Mouse (Mus musculus) E14TG2a.4 (cell line): Measurements from ENCODE around the gene Ankrd13a.
"Not testable (repeated sequence)": the region's sequence is repeated elsewhere in the genome, so short reads cannot be mapped to it uniquely, and the experiment has no call there.

ENCODE experiments used
- H3K27me3 ChIP-seq: 2 replicates; pipeline ENCODE4 v1.6.1; 2014; ENCODE audit warnings: low read length, control low read depth; ENCODE audit not compliant: insufficient read depth
- H3K36me3 ChIP-seq: 2 replicates; pipeline ENCODE4 v1.6.1; 2014; ENCODE audit warnings: low read length, control low read depth; ENCODE audit not compliant: insufficient read depth
- H3K4me1 ChIP-seq: replicated peaks from 2 replicates; pipeline ENCODE4 v1.6.1; 2014; ENCODE audit warnings: low read depth, low read length, control low read depth
- H3K4me3 ChIP-seq: replicated peaks from 2 replicates; pipeline ENCODE4 v1.5.1; 2014; ENCODE audit warnings: mild to moderate bottlenecking, low read length
- H3K9me3 ChIP-seq: 2 replicates; pipeline ENCODE4 v1.6.1; 2014; ENCODE audit warnings: low read length, control low read depth
- CTCF ChIP-seq: conservative IDR thresholded peaks from 2 replicates; pipeline ENCODE4 v1.5.1; 2014; ENCODE audit warnings: low read length
- NANOG ChIP-seq: IDR thresholded peaks from 2 replicates; pipeline ENCODE4 v1.6.1; 2014; ENCODE audit warnings: borderline replicate concordance, low read length, mixed read lengths
- POU5F1 ChIP-seq: IDR thresholded peaks from 2 replicates; pipeline ENCODE4 v1.6.1; 2014; ENCODE audit warnings: low read length, borderline replicate concordance

Gene Ankrd13a

DNA sequence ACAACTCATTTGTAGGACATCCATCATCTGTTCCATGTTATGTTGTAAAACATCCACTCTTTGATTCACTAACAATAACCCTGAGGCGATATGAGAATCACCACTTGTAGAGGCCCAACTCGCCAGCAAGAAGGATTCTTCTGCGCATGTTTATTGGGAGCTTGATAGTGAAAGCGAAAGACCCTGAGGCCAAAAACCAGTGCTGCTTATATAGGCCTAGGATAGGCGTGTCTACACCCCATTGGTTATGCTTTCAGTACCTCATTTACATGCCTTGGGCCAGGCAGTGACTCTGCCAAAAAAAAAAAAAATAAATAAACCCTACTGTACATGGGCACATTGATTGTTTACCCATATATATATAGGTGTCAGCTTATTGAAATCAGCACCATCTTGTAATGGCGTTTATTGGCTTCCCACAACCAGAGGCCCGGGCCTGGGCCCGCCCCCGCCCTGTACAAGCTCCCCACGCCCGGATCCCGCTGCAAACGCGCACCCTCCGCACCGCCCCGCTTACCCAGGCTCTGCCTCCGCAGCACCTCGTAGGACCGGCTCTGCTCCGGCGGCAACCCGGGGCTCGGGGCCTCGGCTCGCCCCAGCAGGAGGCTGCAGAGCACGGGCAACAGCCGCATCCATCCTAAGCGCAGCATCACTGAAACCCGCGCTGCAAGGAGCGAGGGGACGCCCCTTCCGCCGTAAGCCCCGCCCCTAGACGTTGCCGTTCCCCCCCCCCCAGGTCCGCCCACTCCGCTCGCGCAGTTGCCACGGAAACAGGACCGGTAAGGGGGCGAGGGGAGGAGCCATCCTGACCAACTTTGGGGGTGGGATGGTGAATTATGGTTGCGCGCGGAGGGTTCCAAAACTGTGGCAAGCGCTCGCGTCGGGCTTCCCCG, 48.6 kb downstream of the Ankrd13a start, which contains the start of gene 1500011B03Rik:
Gene 1500011B03Rik, minus strand, starts transcription at position 673 of the 893 bp plus-strand sequence.
- Histone ChIP-seq H3K36me3 (peaks cover 23% of the 10 kb centered on the region), H3K27me3 (no peaks in the 10 kb centered on the region), H3K9me3 (peaks cover 30% of the 10 kb centered on the region), H3K4me3 (peak within 1 kb of the TSS; percentile 89), H3K4me1 (peaks cover 40% of the 10 kb centered on the region)
- TF ChIP-seq NANOG (no peak), CTCF (no peak), POU5F1 (no peak)

DNA sequence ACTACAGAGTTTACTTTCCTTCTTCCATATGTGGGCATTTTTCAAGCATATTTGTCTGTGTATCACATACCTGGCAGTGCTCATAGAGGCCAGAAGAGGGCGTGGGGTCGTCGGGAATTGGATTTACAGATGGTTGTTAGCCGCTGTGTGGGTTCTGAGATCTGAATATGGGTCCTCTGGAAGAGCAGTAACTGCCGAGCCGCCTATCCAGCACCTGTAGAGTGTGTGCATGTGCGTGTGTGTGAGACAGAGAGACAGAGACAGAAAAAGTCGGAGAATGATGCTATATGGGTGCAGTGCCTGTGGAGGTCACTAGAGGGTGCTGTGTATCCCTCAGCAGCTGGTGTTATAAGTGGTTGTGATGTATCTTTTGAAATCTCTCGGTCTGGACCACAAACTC, 49.7 kb downstream of the Ankrd13a start:
- peaks cover 23% of the 10 kb centered on the region for H3K36me3 ChIP-seq
- no peaks in the 10 kb centered on the region for H3K27me3 ChIP-seq

GRCm38 (mm10) chr5:114825978-114826691, 51.7 kb downstream of the Ankrd13a start:
- peak overlapping the region; percentile 76 for H3K4me3 ChIP-seq
- no peak for TF ChIP-seq CTCF
- no peak for TF ChIP-seq NANOG
- no peak for TF ChIP-seq POU5F1
- H3K4me1 ChIP-seq = peaks cover 29% of the 10 kb centered on the region
- H3K27me3 ChIP-seq = no peaks in the 10 kb centered on the region
- H3K9me3 ChIP-seq = peaks cover 18% of the 10 kb centered on the region
- H3K36me3 ChIP-seq = peaks cover 16% of the 10 kb centered on the region

More for the DNA sequence above, 49.7 kb downstream of the Ankrd13a start:
- peaks cover 30% of the 10 kb centered on the region for H3K9me3 ChIP-seq
- H3K4me3 ChIP-seq = peak overlapping the region; percentile 50
- peaks cover 32% of the 10 kb centered on the region for H3K4me1 ChIP-seq
- TF ChIP-seq CTCF = peak; percentile 85
- TF ChIP-seq POU5F1 = no peak
- no peak for TF ChIP-seq NANOG

DNA sequence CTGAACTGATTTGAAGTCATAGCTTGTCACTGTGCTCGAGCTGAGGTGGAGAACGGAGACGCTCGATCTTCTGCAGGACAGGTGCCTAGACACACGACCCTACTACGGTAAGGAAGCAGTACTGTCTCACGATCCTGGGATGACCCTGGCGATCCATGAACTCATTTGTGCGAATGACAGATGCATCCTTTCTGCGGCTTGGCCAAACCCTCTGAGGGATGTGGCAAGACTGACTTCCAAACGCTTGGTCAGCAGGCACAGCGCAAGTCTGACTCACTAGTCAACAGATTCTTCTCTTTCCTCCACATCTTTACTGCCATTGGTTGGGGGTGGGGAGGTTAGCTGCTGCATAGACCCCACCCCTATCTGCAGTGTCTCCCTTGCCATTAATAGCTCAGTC, 53.0 kb downstream of the Ankrd13a start:
- H3K4me1 ChIP-seq = peaks cover 29% of the 10 kb centered on the region
- no peak for TF ChIP-seq CTCF
- TF ChIP-seq NANOG = no peak
- no peak for TF ChIP-seq POU5F1
- peaks cover 5% of the 10 kb centered on the region for H3K9me3 ChIP-seq
- no peaks in the 10 kb centered on the region for H3K27me3 ChIP-seq
- peaks cover 4% of the 10 kb centered on the region for H3K36me3 ChIP-seq
- no peak overlapping the region for H3K4me3 ChIP-seq

GRCm38 (mm10) chr5:114829740-114830139, 55.3 kb downstream of the Ankrd13a start:
- H3K27me3 ChIP-seq = no peaks in the 10 kb centered on the region
- no peaks in the 10 kb centered on the region for H3K9me3 ChIP-seq
- H3K4me3 ChIP-seq = no peak overlapping the region
- peaks cover 20% of the 10 kb centered on the region for H3K4me1 ChIP-seq
- no peaks in the 10 kb centered on the region for H3K36me3 ChIP-seq
- TF ChIP-seq NANOG (no peak), POU5F1 (no peak), CTCF (no peak)

DNA sequence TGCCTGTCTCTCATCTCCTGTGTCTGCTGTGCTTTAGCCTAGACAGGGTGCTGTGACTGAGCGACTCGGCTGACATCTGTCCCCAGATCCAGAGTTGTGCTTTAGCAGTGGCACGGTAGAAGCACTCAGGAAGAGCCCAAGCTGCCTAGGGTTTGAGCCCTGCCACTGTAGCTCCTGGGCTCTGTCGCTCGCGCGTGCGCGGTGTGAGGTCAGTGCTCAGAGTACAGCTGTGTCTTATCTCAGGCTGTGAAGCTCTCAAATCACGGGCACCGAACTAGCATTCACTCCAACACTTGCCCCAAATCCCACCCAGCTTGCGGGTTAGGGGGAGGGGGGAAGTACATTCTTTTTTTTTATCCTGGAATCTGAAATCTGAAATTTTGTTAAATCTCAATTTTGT, 62.4 kb downstream of the Ankrd13a start:
- no peak for TF ChIP-seq CTCF
- no peak for TF ChIP-seq NANOG
- no peak for TF ChIP-seq POU5F1
- Histone ChIP-seq H3K9me3 (no peaks in the 10 kb centered on the region), H3K36me3 (no peaks in the 10 kb centered on the region), H3K27me3 (0 out of 2 replicates have a peak, but pooled peaks cover 3% of the 10 kb centered on the region), H3K4me3 (peak overlapping the region; percentile 32; the same call in 1 of the 2 replicates), H3K4me1 (peaks cover 18% of the 10 kb centered on the region)

DNA sequence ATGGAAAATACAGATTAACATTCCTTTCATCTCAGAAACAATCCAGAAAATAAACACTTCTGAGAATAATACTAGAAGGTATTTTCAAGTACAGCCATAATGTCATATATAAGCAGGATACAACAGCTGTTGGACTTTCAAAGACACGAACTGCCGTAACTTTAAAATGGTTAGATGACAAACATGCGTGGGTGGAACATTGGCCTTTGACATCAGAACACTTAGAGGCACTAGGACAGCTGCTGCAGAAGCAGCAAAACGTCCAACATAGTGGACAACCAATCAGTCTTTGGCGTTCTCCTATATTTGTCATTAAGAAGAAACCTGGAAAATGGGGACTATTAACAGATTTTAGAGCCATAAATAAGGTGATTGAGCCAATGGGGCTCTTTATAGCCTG, 66.0 kb downstream of the Ankrd13a start:
- peaks cover 39% of the 10 kb centered on the region for H3K4me1 ChIP-seq
- not testable (repeated sequence) for H3K9me3 ChIP-seq, H3K27me3 ChIP-seq, H3K36me3 ChIP-seq, H3K4me3 ChIP-seq

- H3K27me3 ChIP-seq, H3K4me3 ChIP-seq, H3K9me3 ChIP-seq, H3K36me3 ChIP-seq: not testable (repeated sequence)
- H3K4me1 ChIP-seq = peaks cover 48% of the 10 kb centered on the region
Measured at GRCm38 (mm10) chr5:114842155-114842554, 67.7 kb downstream of the Ankrd13a start.
